17 mouse cellular contexts compared by ENCODE assay signal in the genomic region with DNA sequence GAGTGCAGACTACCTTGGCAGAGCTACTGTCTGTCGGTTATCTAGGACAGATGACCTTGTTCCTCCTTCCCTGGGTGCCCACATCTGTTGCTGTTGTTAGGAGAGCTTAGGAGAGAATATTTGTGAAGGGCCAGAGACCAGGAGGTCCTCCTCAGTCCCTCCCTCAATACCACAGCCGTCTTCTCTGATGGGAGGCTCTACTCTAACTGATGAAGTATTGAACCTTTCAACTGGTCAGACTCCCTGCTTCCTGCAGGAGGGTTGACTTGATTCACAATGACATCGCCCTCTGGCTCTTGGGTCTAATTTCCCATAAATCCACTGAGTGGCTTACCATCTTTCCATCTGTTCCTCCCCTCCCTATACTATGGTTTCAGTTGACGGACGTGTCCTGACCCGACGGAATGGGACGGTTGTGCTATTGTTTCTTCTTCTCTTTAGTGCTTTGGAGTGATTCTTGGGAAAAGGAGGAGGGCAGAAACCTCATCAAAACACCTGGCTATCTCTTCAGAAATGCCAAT.
"Had no signal": no experiment of that assay in that cellular context is flagged by ENCODE, and none has a peak within 500 bp of the region (broad histone marks: within the 10 kb centered on the region; RNA-seq: fewer than 3 reads in every experiment).

No protein-coding gene starts in this region.

- DNase-seq: left cerebral cortex, postnatal 4 days; liver, postnatal 0 days; thymus, adult 18-20 months; thymus, postnatal 14 days; thymus, postnatal 4 days had no signal

- H3K27me3 ChIP-seq: limb, embryonic 15.5 days; neural tube, embryonic 12.5 days; neural tube, embryonic 15.5 days had no signal

- H3K9me3 ChIP-seq: limb, embryonic 12.5 days; limb, embryonic 15.5 days; midbrain, embryonic 12.5 days; midbrain, embryonic 15.5 days; neural tube, embryonic 12.5 days; neural tube, embryonic 15.5 days had no signal

- ATAC-seq: intestine, postnatal 0 days; liver, postnatal 0 days; lung, postnatal 0 days; midbrain, embryonic 15.5 days had no signal

- H3K9ac ChIP-seq: limb, embryonic 12.5 days; limb, embryonic 15.5 days; liver, embryonic 14.5 days; liver, postnatal 0 days; lung, embryonic 14.5 days; midbrain, embryonic 12.5 days; midbrain, embryonic 15.5 days; neural tube, embryonic 12.5 days; neural tube, embryonic 15.5 days had no signal

- H3K36me3 ChIP-seq: limb, embryonic 12.5 days; limb, embryonic 15.5 days; midbrain, embryonic 12.5 days; midbrain, embryonic 15.5 days; neural tube, embryonic 12.5 days; neural tube, embryonic 15.5 days had no signal

- H3K4me2 ChIP-seq: limb, embryonic 12.5 days; limb, embryonic 15.5 days; liver, embryonic 11.5 days; lung, embryonic 14.5 days; midbrain, embryonic 12.5 days; midbrain, embryonic 15.5 days; neural tube, embryonic 12.5 days; neural tube, embryonic 15.5 days had no signal

- H3K27ac ChIP-seq: limb, embryonic 12.5 days; limb, embryonic 15.5 days; liver, embryonic 14.5 days; macrophage; midbrain, embryonic 12.5 days; midbrain, embryonic 15.5 days; neural tube, embryonic 12.5 days; neural tube, embryonic 15.5 days had no signal

- H3K4me3 ChIP-seq: limb, embryonic 12.5 days; limb, embryonic 15.5 days; midbrain, embryonic 12.5 days; midbrain, embryonic 15.5 days; neural tube, embryonic 12.5 days; neural tube, embryonic 15.5 days had no signal
